Comparison of ENCODE assay signal across 8 mouse cellular contexts in genomic region chr12:84408819-84409507, GRCm38 (mm10). TPM values are rescaled to one million over a fixed set of nuclear protein-coding genes. Genes with fewer than 3 reads are reported as not detected.
DNase-seq lines count a peak whose midpoint lies in the region; ATAC-seq lines count a peak whose summit lies in the region.

Gene Entpd5 (minus strand): TSS chr12:84409029.
Gene Bbof1 (plus strand): TSS chr12:84409071.

- H3K4me2 ChIP-seq in hindbrain, embryonic 11.5 days (replicated peaks; ENCODE audit: low read depth, low read length): peak within 1 kb of the TSS; percentile 95

- whole genome bisulfite sequencing in hindbrain, embryonic 11.5 days: 2% methylated on average over 48 of the region's 63 CpGs

- peak within 1 kb of the TSS; percentile 78 for H3K9ac ChIP-seq in hindbrain, embryonic 11.5 days (ENCODE audit: low read depth, low read length)

- H3K4me3 ChIP-seq in hindbrain, embryonic 11.5 days (ENCODE audit: low read depth, low read length): peak within 1 kb of the TSS; percentile 76

- H3K4me1 ChIP-seq in hindbrain, embryonic 11.5 days (replicated peaks; ENCODE audit: control insufficient read depth, insufficient read depth, low read length): no peaks in the 10 kb centered on the region

- H3K27me3 ChIP-seq in hindbrain, embryonic 11.5 days (ENCODE audit: control insufficient read depth, insufficient read depth, low read length): no peaks in the 10 kb centered on the region

- H3K27ac ChIP-seq in hindbrain, embryonic 11.5 days (ENCODE audit: low read depth, low read length): peak within 1 kb of the TSS; percentile 74

- DNase-seq in MEL-GATA-1-ER (ENCODE audit: extremely low read depth, low read depth): peak; percentile 32
- DNase-seq in cerebellum, adult 8-10 months: peak; percentile 93
- DNase-seq in hindbrain, embryonic 11.5 days (ENCODE audit: low spot score): peak; percentile 93
- peak; percentile 90 to 94 for DNase-seq in layer of hippocampus, postnatal 10 days (ENCODE audit: low spot score in 2 of 2)
- DNase-seq in lung, postnatal 10 days: peak; percentile 93
- peak; percentile 90 for DNase-seq in ovary, postnatal 36 days (ENCODE audit: low spot score)
- DNase-seq in thymus, postnatal 25 days: peak; percentile 92

- H3K9me3 ChIP-seq in hindbrain, embryonic 11.5 days (ENCODE audit: control insufficient read depth, low read length): no peaks in the 10 kb centered on the region

- no peaks in the 10 kb centered on the region for H3K36me3 ChIP-seq in hindbrain, embryonic 11.5 days (ENCODE audit: control insufficient read depth, insufficient read depth, low read length)

- ATAC-seq in frontal cortex, adult (ENCODE audit: low TSS enrichment): peak; percentile 95
- ATAC-seq in hindbrain, embryonic 11.5 days (ENCODE audit: low FRiP score): peak; percentile 91

RNA-seq across cellular contexts. Expression of gene Entpd5, which starts in this region (rescaled TPM):
- polyA plus RNA-seq in hindbrain, embryonic 11.5 days (2014; fragmentation: Nextera tagmentation; extraction: Ambion mirVana): 10.6 and 12.0 TPM in 2 replicates
- 10 to 100 TPM; 22.0 to 25.1 TPM for total RNA-seq in layer of hippocampus, postnatal 10 days (2021)

RNA-seq across cellular contexts. Expression of gene Bbof1, which starts in this region (rescaled TPM):
- polyA plus RNA-seq in hindbrain, embryonic 11.5 days (2014; fragmentation: Nextera tagmentation; extraction: Ambion mirVana): 1.5 and 2.4 TPM in 2 replicates
- 1 to 10 TPM; 6.8 to 8.7 TPM for total RNA-seq in layer of hippocampus, postnatal 10 days (2021)

Comparison
In these comparisons a context has a peak if more than half of its experiments do, and no peak if none do; other contexts are left out.
1. Peak in every context shown above with its lines: DNase-seq, ATAC-seq, H3K4me3 ChIP-seq and H3K27ac ChIP-seq.
2. DNase-seq: peak in every context shown above with its lines; median percentile 93 in cerebellum, adult 8-10 months; 93 in hindbrain, embryonic 11.5 days; 93 in lung, postnatal 10 days; 92 in layer of hippocampus, postnatal 10 days; 92 in thymus, postnatal 25 days; 90 in ovary, postnatal 36 days; 32 in MEL-GATA-1-ER.